Comparison of ENCODE assay signal across 24 mouse cellular contexts in genomic region chr9:93170071-93170470, GRCm38 (mm10).
A peak's percentile ranks its signal among the peaks of the same experiment; 100 is the strongest.
DNase-seq lines count a peak whose midpoint lies in the region; ATAC-seq lines count a peak whose summit lies in the region.
"Had no signal": no experiment of that assay in that cellular context is flagged by ENCODE, and none has a peak within 500 bp of the region (broad histone marks: within the 10 kb centered on the region; RNA-seq: fewer than 3 reads in every experiment).

No protein-coding gene starts in this region.

- no peak for ATAC-seq in liver, embryonic 12.5 days
- ATAC-seq in midbrain, embryonic 11.5 days (ENCODE audit: low FRiP score) = no peak
- ATAC-seq: liver, postnatal 0 days; midbrain, embryonic 16.5 days had no signal

- H3K27ac ChIP-seq in liver, embryonic 12.5 days = no peak overlapping the region
- H3K27ac ChIP-seq in midbrain, embryonic 11.5 days (ENCODE audit: low read depth, low read length) = no peak overlapping the region
- H3K27ac ChIP-seq: embryonic facial prominence, embryonic 10.5 days; gastrocnemius, adult 2 months; hindbrain, embryonic 12.5 days; limb, embryonic 15.5 days; neural tube, embryonic 15.5 days had no signal

- no peaks in the 10 kb centered on the region for H3K9me3 ChIP-seq in liver, embryonic 12.5 days (replicated peaks)
- H3K9me3 ChIP-seq in midbrain, embryonic 11.5 days (ENCODE audit: control insufficient read depth, low read length) = no peaks in the 10 kb centered on the region
- H3K9me3 ChIP-seq: embryonic facial prominence, embryonic 10.5 days; heart, embryonic 12.5 days; hindbrain, embryonic 12.5 days; limb, embryonic 15.5 days; neural tube, embryonic 15.5 days had no signal

- no peaks in the 10 kb centered on the region for H3K36me3 ChIP-seq in liver, embryonic 12.5 days
- no peaks in the 10 kb centered on the region for H3K36me3 ChIP-seq in midbrain, embryonic 11.5 days (ENCODE audit: control insufficient read depth, insufficient read depth, low read length)
- H3K36me3 ChIP-seq: embryonic facial prominence, embryonic 10.5 days; heart, embryonic 12.5 days; hindbrain, embryonic 12.5 days; limb, embryonic 15.5 days; neural tube, embryonic 15.5 days had no signal

- H3K27me3 ChIP-seq in liver, embryonic 12.5 days (replicated peaks) = no peaks in the 10 kb centered on the region
- H3K27me3 ChIP-seq in midbrain, embryonic 11.5 days (ENCODE audit: control insufficient read depth, insufficient read depth, low read length) = no peaks in the 10 kb centered on the region
- H3K27me3 ChIP-seq: heart, embryonic 12.5 days; hindbrain, embryonic 12.5 days; limb, embryonic 15.5 days; megakaryocyte, embryonic 14.5 days; neural tube, embryonic 15.5 days had no signal

- H3K4me3 ChIP-seq in liver, embryonic 12.5 days = no peak overlapping the region
- H3K4me3 ChIP-seq in midbrain, embryonic 11.5 days (ENCODE audit: low read depth, low read length) = no peak overlapping the region
- H3K4me3 ChIP-seq: embryonic facial prominence, embryonic 10.5 days; gastrocnemius, adult 2 months; heart, embryonic 12.5 days; hindbrain, embryonic 12.5 days; limb, embryonic 15.5 days; megakaryocyte, embryonic 14.5 days; neural tube, embryonic 15.5 days had no signal

- DNase-seq in right cerebral cortex, adult 18-20 months = peak; percentile 65
- no peak for DNase-seq in right cerebral cortex, postnatal 4 days
- peak; percentile 51 to 78 for DNase-seq in left cerebral cortex, adult 18-20 months (ENCODE audit: low spot score in 2 of 2)
- DNase-seq in right cerebral cortex, adult 2 months (ENCODE audit: low spot score in 2 of 2) = peak; percentile 28 to 65
- no peak for DNase-seq in midbrain, embryonic 11.5 days (ENCODE audit: low spot score, missing footprints)
- DNase-seq in lung, postnatal 14 days = no peak
- DNase-seq: B cell, adult 2 months; cerebellum, adult 8-10 months; gastrocnemius, adult 2 months; heart, adult 11 months; heart, postnatal 14 days; kidney, adult 2 months; kidney, postnatal 10 days; liver, postnatal 0 days; spleen, adult 18-20 months; thymus, adult 18-20 months had no signal

- no peak overlapping the region for H3K9ac ChIP-seq in liver, embryonic 12.5 days
- no peak overlapping the region for H3K9ac ChIP-seq in midbrain, embryonic 11.5 days (ENCODE audit: low read length)
- H3K9ac ChIP-seq: heart, embryonic 12.5 days; hindbrain, embryonic 12.5 days; limb, embryonic 15.5 days; liver, postnatal 0 days; neural tube, embryonic 15.5 days had no signal

- no peaks in the 10 kb centered on the region for H3K4me1 ChIP-seq in liver, embryonic 12.5 days
- H3K4me1 ChIP-seq in midbrain, embryonic 11.5 days (ENCODE audit: control insufficient read depth, insufficient read depth, low read length) = no peaks in the 10 kb centered on the region
- H3K4me1 ChIP-seq: embryonic facial prominence, embryonic 10.5 days; heart, embryonic 12.5 days; hindbrain, embryonic 12.5 days; limb, embryonic 15.5 days; megakaryocyte, embryonic 14.5 days; neural tube, embryonic 15.5 days had no signal

- no peak overlapping the region for H3K4me2 ChIP-seq in liver, embryonic 12.5 days
- no peak overlapping the region for H3K4me2 ChIP-seq in midbrain, embryonic 11.5 days
- H3K4me2 ChIP-seq: heart, embryonic 12.5 days; hindbrain, embryonic 12.5 days; limb, embryonic 15.5 days; neural tube, embryonic 15.5 days had no signal

Comparison
In these comparisons a context has a peak if more than half of its experiments do, and no peak if none do; other contexts are left out.
1. DNase-seq: peak in right cerebral cortex, adult 18-20 months (single experiment), left cerebral cortex, adult 18-20 months (2 of 2) and right cerebral cortex, adult 2 months (2 of 2); none in right cerebral cortex, postnatal 4 days (single experiment), midbrain, embryonic 11.5 days (single experiment) and lung, postnatal 14 days (single experiment).